Mouse (Mus musculus): Measurements from ENCODE around the gene Auts2. TPM values are rescaled to one million over a fixed set of nuclear protein-coding genes. Genes with fewer than 3 reads are reported as not detected.
A peak's percentile ranks its signal among the peaks of the same experiment; 100 is the strongest.

The Auts2 gene
- polyA plus RNA-seq, 1 experiment from 2014 or later = 56.7 TPM

DNA sequence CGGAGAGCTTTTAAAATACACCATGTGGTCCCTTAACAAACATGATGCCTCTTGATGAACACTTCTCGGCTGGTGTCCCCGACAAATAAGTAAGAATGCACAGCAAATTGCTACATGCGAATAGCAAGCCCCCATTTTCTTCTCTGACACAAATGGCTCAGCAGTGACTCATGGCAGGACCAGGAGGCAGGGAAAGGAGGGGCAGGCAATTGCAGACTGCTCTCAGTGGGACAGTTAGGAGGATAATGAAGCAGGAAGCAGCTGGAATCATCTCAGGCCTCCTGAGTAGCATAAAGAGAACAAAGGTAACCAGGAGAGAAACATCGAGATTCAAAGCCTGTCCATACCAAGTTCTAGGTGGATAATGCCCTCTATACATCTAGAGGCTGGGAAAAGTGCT is 228.8 kb downstream of the Auts2 start:
- Histone ChIP-seq H3K9me3 (no peaks in the 10 kb centered on the region), H3K4me1 (replicated peaks) (peaks cover 32% of the 10 kb centered on the region), H3K4me3 (no peak overlapping the region), H3K27me3 (ENCODE audit: insufficient read depth, poor library complexity, severe bottlenecking) (no peaks in the 10 kb centered on the region), H3K36me3 (no peaks in the 10 kb centered on the region), H3K27ac (peak overlapping the region; percentile 0; the same call in 1 of the 2 replicates)
- 59% methylated on average over 5 of the region's 5 CpGs for whole genome bisulfite sequencing
- DNase-seq (ENCODE audit: low spot score) = no peak

DNA sequence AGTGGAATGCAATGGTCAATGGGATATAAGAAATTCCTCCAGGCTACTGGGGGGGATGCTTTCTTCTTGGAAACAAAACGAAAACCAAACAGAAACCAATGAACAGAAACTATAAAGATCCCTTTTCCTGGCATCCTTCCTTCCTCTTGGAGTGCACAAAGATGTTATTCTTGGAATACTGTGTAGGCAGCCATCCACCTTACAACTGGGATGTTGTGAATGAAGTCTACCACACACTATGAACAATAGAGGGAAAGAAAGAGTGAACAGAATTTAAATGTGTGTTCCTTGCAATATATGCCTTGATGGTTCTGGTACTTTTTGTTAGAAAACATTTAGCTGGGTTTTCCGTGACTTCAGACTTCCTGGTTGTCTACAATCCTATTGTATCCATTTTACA is 236.1 kb downstream of the Auts2 start:
- Histone ChIP-seq H3K4me1 (replicated peaks) (peaks cover 23% of the 10 kb centered on the region), H3K4me3 (no peak overlapping the region), H3K27me3 (ENCODE audit: insufficient read depth, poor library complexity, severe bottlenecking) (no peaks in the 10 kb centered on the region), H3K27ac (no peak overlapping the region), H3K36me3 (no peaks in the 10 kb centered on the region), H3K9me3 (no peaks in the 10 kb centered on the region)
- WGBS = 86% methylated on average over 2 of the region's 2 CpGs
- DNase-seq (ENCODE audit: low spot score) = no peak

DNA sequence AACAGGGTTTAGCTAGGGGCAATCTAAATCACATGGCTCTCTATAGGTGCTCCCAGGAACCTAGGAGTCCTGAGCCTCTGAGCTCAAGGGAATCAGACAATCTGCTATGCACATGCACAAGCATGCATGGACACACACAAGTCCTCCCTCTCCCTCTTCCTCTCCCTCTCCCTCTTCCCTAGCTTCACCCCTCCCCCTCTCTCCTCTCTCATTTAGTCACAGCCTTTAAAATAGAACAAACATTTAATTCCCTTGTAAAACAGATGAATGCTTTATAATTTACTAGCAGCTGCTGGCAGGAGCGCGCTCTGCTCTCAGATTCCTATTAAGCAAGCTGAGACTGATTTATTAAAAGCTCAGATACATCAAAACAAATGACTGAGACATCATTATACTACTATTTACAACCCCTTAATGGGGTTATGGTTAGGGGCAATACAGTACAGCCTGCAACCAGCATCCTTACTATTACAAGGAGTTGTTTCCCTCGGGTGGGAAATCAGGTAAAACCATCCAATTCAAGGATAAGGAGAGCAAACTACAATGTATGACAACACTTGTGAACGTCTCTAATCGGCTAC is 237.7 kb downstream of the Auts2 start:
- DNase-seq (ENCODE audit: low spot score) = no peak
- Histone ChIP-seq H3K9me3 (no peaks in the 10 kb centered on the region), H3K27me3 (ENCODE audit: insufficient read depth, poor library complexity, severe bottlenecking) (no peaks in the 10 kb centered on the region), H3K27ac (no peak overlapping the region), H3K4me1 (replicated peaks) (peaks cover 27% of the 10 kb centered on the region), H3K36me3 (no peaks in the 10 kb centered on the region), H3K4me3 (no peak overlapping the region)
- WGBS = 90% methylated on average over 5 of the region's 5 CpGs

DNA sequence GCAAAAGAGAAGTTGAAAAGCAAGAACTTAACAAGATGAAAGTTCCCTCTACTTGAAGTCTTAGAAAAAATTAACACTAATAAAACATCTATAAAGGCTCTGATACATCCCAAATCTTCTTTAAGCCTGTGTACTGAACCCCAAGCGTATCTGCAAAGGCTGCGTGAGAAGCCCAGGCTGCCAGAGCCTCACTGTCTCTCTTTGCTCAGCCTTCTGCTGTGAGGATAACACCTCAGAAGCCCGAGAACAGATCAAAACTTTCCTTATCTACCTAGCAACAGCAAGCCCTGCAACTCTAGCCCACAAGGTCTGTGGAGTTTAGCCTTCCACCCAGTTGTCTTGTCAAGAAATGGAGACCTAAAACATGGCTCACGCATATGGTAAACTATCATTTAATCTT is 240.4 kb downstream of the Auts2 start:
- WGBS = 91% methylated on average over 4 of the region's 4 CpGs
- H3K4me1 ChIP-seq (replicated peaks) = peaks cover 40% of the 10 kb centered on the region
- no peak for DNase-seq (ENCODE audit: low spot score)
- H3K4me3 ChIP-seq = no peak overlapping the region
- H3K27ac ChIP-seq = no peak overlapping the region
- no peaks in the 10 kb centered on the region for H3K9me3 ChIP-seq
- H3K36me3 ChIP-seq = no peaks in the 10 kb centered on the region
- H3K27me3 ChIP-seq (ENCODE audit: insufficient read depth, poor library complexity, severe bottlenecking) = no peaks in the 10 kb centered on the region

DNA sequence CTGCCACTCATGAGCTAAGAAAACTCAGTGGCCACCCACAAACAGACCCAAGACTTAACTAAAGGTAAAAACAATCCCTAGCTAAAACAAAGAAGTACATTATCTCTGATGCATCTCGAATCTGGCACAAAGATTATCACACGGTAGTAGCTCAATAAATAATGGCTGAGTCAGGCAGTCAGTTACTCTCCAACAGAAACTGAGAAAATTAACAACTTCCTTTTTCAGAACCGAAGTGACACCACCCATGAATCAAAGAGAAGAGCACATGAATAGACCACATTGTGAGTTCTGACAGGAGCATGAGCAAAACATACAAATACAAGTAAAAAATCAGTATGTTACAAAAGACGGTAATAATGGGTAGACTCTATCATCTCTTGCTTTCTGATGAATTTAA is 242.3 kb downstream of the Auts2 start:
- H3K27me3 ChIP-seq (ENCODE audit: insufficient read depth, poor library complexity, severe bottlenecking) = no peaks in the 10 kb centered on the region
- no peak overlapping the region for H3K4me3 ChIP-seq
- no peak for DNase-seq (ENCODE audit: low spot score)
- H3K9me3 ChIP-seq = no peaks in the 10 kb centered on the region
- H3K4me1 ChIP-seq (replicated peaks) = peaks cover 43% of the 10 kb centered on the region
- no peaks in the 10 kb centered on the region for H3K36me3 ChIP-seq
- 80% methylated on average over 4 of the region's 4 CpGs for WGBS
- no peak overlapping the region for H3K27ac ChIP-seq

DNA sequence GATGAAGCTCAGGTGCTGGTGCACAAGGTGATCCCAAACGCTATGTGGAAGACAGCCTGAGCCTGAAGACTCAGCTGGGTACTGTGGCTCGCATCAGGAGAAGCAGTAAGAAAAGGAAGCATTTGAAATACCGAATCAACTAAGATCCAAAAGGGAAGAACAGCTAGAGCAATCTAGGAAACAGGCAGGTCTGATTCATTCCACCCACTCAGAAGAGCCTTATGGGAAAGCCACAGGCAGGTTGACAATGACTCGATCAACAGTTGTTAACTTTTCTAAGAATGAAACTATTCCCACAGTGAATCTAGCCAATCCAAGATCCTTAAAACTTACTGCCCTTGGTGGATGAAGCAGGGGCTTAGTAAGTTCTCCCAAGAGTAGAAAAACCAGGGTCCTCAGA is 243.4 kb downstream of the Auts2 start:
- Histone ChIP-seq H3K4me1 (replicated peaks) (peaks cover 44% of the 10 kb centered on the region), H3K27ac (no peak overlapping the region), H3K27me3 (ENCODE audit: insufficient read depth, poor library complexity, severe bottlenecking) (no peaks in the 10 kb centered on the region), H3K4me3 (no peak overlapping the region), H3K36me3 (no peaks in the 10 kb centered on the region), H3K9me3 (no peaks in the 10 kb centered on the region)
- WGBS = 82% methylated on average over 4 of the region's 4 CpGs
- no peak for DNase-seq (ENCODE audit: low spot score)

DNA sequence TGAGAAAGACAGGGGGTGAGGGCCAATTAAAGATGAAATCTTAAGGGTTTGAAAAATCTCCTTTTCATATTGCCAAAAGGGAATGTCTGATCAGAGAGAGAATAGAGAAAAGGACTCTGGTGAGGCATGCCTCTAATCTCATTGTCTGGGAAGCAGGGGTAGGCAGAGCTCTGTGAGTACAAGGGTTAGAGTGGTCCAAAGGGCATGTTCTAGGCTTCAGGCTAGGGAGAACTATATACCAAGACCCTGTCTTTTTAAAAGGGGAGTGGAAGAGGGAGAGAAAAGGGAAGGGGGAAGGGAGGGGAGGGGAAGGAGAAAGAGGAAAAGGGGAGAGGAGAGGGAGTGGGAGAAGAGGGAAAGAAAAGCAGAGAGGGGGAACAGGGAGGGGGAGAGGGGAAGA is 244.1 kb downstream of the Auts2 start:
- Histone ChIP-seq H3K27me3 (ENCODE audit: insufficient read depth, poor library complexity, severe bottlenecking) (no peaks in the 10 kb centered on the region), H3K4me1 (replicated peaks) (peaks cover 44% of the 10 kb centered on the region), H3K4me3 (no peak overlapping the region), H3K9me3 (no peaks in the 10 kb centered on the region), H3K27ac (no peak overlapping the region), H3K36me3 (no peaks in the 10 kb centered on the region)
- no peak for DNase-seq (ENCODE audit: low spot score)

DNA sequence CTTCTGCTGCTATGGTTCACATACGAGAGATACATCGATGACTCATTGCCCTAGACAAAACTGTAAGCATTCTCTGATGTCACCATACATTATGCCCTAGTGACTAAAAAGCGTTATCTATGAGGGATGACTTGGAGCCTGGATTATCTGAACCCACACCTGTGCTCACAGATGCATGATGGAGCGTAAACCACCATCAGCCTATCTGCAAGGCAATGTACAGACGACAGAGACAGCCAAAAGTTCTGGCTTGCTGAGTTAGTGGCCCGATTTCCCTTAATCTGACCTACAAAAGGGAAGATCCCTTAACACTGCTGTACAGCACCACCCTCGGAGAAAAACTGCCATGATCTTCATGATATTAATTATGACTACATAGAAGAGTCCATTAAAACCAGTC is 245.8 kb downstream of the Auts2 start:
- no peak for DNase-seq (ENCODE audit: low spot score)
- H3K36me3 ChIP-seq = no peaks in the 10 kb centered on the region
- H3K4me1 ChIP-seq (replicated peaks) = peaks cover 47% of the 10 kb centered on the region
- no peaks in the 10 kb centered on the region for H3K9me3 ChIP-seq
- H3K27ac ChIP-seq = no peak overlapping the region
- WGBS = 93% methylated on average over 7 of the region's 7 CpGs
- no peak overlapping the region for H3K4me3 ChIP-seq
- H3K27me3 ChIP-seq (ENCODE audit: insufficient read depth, poor library complexity, severe bottlenecking) = no peaks in the 10 kb centered on the region

DNA sequence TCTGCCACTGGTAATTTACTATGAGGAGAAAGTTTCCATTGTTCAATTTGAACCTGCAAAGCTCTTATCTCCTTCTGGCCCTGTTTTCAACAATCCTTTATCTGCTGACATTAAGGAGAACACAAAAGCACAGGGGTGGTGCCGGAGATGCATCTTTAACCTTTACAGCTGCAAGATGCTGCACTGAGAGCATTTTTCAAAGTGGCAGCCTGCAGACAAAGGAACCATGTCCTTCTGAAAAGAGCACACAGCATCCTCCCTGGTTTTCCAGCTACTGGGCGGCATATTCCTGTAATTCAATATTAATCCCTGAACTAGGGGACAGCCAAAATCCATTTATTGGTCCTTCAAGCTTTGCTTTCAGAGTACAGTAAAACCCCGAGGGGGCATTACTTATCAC is 248.7 kb downstream of the Auts2 start:
- H3K4me1 ChIP-seq (replicated peaks) = peaks cover 62% of the 10 kb centered on the region
- no peak overlapping the region for H3K4me3 ChIP-seq
- peak overlapping the region; percentile 53; the same call in 1 of the 2 replicates for H3K27ac ChIP-seq
- WGBS = 26% methylated on average over 3 of the region's 3 CpGs
- H3K9me3 ChIP-seq = no peaks in the 10 kb centered on the region
- H3K36me3 ChIP-seq = no peaks in the 10 kb centered on the region
- no peak for DNase-seq (ENCODE audit: low spot score)
- no peaks in the 10 kb centered on the region for H3K27me3 ChIP-seq (ENCODE audit: insufficient read depth, poor library complexity, severe bottlenecking)

DNA sequence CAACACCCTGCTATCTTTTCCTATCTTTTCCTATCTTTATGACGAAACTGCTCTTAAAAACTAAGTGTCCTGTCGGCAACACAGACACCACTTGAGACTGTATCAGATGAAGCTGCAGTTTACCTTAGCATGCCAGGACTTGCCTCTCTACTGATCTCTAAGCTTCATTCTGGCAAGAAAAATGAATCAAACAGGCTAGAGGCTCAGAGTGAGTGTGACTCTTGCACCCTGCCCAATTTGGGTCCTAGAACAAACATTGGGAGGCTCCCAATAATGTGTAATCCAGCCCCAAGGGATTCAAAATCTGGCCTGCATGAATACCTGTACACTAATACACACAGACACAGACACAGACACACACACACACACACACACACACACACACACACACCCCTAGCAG is 250.2 kb downstream of the Auts2 start:
- no peak for DNase-seq (ENCODE audit: low spot score)
- no peak overlapping the region for H3K4me3 ChIP-seq
- no peaks in the 10 kb centered on the region for H3K36me3 ChIP-seq
- H3K27me3 ChIP-seq (ENCODE audit: insufficient read depth, poor library complexity, severe bottlenecking) = no peaks in the 10 kb centered on the region
- H3K27ac ChIP-seq = no peak overlapping the region
- no peaks in the 10 kb centered on the region for H3K9me3 ChIP-seq
- peaks cover 54% of the 10 kb centered on the region for H3K4me1 ChIP-seq (replicated peaks)
- 87% methylated on average over 2 of the region's 2 CpGs for WGBS

DNA sequence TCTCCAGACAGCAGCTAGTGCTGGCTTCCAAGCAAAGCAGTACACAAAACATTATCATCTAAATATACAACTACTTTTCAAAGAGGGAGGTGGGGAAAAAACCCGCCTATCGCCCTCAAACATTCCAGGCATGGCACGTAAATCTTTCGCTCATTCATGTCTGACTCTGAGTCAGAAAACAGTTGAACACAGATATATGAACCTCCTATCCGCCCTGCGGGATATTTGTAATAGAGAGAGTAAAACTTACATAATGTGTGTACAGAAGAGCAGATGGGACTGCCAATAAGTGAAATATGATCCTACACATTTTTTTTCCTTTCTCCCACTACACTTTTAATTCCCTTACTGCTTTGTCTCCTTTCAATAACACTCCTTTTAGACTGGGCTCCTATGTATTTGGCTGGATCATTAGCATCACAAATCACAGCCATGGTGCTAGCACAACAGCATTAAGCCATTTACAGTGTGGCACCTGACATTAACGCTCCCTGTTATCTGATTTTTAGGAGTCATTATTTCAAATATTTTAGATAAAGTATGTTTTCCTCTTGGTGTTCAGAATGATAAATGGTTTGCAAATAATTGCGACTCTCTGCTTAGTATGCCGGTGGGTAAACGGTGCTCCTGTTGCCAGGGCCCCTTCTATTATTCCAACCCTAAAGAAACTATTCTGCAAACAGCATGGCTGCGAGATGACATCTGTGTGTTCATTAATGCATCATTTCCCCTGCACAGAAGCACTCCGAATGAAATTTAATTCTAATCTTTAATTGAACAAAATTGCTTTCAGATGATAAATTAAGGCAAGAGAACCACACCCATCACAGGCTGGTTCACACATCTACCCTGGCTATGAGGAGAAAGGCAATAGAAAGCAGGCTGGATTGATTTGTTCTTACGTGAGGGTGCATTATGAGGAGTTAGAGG is 252.3 kb downstream of the Auts2 start:
- 45% methylated on average over 13 of the region's 13 CpGs for WGBS
- peaks cover 51% of the 10 kb centered on the region for H3K4me1 ChIP-seq (replicated peaks)
- H3K27ac ChIP-seq = peak overlapping the region; percentile 74
- no peak overlapping the region; the same call in 1 of the 2 replicates for H3K4me3 ChIP-seq
- no peaks in the 10 kb centered on the region for H3K9me3 ChIP-seq
- no peaks in the 10 kb centered on the region for H3K27me3 ChIP-seq (ENCODE audit: insufficient read depth, poor library complexity, severe bottlenecking)
- H3K36me3 ChIP-seq = no peaks in the 10 kb centered on the region
- DNase-seq (ENCODE audit: low spot score) = no peak

DNA sequence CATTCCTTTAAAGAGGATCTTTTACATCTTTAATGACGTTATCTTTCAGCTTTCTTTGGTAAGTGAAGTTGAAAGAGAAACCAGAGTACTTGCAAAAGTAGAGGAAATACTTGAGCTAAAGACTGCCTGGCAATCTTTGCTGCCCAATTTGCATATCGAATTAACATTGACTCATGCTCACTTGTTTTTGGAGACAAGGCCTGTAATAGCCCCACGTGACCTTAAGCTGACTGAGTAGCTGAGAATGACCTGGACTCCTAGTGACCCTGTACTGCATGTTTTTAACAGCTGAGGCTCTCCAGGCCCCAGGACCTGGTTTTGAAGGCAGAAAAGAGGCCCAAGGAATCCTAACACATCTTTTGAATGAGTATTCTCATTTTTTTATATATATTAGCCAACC is 259.4 kb downstream of the Auts2 start:
- Histone ChIP-seq H3K4me3 (no peak overlapping the region), H3K36me3 (no peaks in the 10 kb centered on the region), H3K27ac (no peak overlapping the region), H3K9me3 (no peaks in the 10 kb centered on the region), H3K27me3 (ENCODE audit: insufficient read depth, poor library complexity, severe bottlenecking) (no peaks in the 10 kb centered on the region), H3K4me1 (replicated peaks) (0 out of 2 replicates have a peak, but pooled peaks cover 2% of the 10 kb centered on the region)
- 80% methylated on average over 3 of the region's 3 CpGs for WGBS
- no peak for DNase-seq (ENCODE audit: low spot score)

DNA sequence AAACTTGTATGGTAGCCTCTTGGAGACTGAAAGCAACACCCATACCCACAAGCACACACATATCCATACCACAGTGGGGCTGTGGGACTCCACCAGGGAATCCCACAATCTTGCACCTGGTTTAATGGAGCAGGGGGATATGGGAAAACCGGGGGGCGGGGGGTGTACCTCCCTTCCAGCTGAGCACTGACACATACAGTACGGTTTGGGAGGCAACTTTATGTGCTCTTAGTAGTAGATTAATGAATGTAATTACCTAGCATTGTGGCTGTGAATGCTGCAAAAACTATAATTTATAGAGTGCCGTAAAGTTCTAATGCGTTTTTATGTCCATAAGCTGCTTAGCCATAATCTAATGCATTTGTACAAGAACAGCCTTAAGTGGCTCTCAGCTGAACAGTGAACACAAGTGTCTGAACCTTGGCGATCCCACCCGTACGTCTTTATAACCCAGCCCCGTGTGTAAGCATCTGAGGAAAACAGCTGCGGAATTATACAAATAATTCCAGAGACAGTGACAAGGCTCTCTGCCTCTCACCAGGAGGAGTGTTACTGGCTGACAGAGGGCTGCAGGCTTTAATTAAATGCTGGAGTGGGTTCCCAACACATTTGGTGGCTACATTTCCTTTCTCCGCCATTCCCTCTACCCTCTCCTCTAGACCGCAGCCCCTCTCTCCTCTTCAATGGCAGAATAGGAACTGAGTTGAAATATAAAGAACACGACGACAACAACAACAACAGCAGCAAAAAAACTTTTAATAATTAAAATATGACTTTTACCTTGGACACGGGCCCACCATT is 268.8 kb downstream of the Auts2 start:
- H3K27ac ChIP-seq = no peak overlapping the region
- peaks cover 18% of the 10 kb centered on the region for H3K4me1 ChIP-seq (replicated peaks)
- 89% methylated on average over 15 of the region's 15 CpGs for WGBS
- H3K4me3 ChIP-seq = no peak overlapping the region
- H3K36me3 ChIP-seq = no peaks in the 10 kb centered on the region
- no peaks in the 10 kb centered on the region for H3K9me3 ChIP-seq
- no peaks in the 10 kb centered on the region for H3K27me3 ChIP-seq (ENCODE audit: insufficient read depth, poor library complexity, severe bottlenecking)
- no peak for DNase-seq (ENCODE audit: low spot score)
